Mouse (Mus musculus) brain, embryonic 14.5 days (tissue): ENCODE results near the gene Osbpl6.

Experiments used
- CTCF ChIP-seq: fragments of 200-500 bp; IDR thresholded peaks from 2 replicates; pipeline ENCODE4 v1.5.1; 2012; ENCODE audit warnings: inconsistent platforms, mild to moderate bottlenecking, moderate library complexity, borderline replicate concordance; ENCODE audit not compliant: insufficient read depth, insufficient read length; ENCODE audit errors: extremely low read depth
- POLR2A ChIP-seq: fragments of 200-500 bp; IDR thresholded peaks from 2 replicates; pipeline ENCODE4 v1.6.1; 2012; ENCODE audit warnings: mild to moderate bottlenecking, inconsistent platforms, borderline replicate concordance; ENCODE audit not compliant: poor library complexity, insufficient read depth, insufficient read length, severe bottlenecking; ENCODE audit errors: extremely low read depth

- TF ChIP-seq CTCF (no peak), POLR2A (no peak)
These were observed 33.2 kb downstream of the Osbpl6 start for GRCm38 (mm10) chr2:76439540-76439939.
